Mouse (Mus musculus) heart, adult 11 months (tissue): ENCODE data around the gene Krtap2-4.
A peak's percentile ranks its signal among the peaks of the same experiment; 100 is the strongest.

Experiments
- DNase-seq: peaks from one replicate; pipeline ENCODE4 v3.0.0; 2022

Gene Krtap2-4

DNA sequence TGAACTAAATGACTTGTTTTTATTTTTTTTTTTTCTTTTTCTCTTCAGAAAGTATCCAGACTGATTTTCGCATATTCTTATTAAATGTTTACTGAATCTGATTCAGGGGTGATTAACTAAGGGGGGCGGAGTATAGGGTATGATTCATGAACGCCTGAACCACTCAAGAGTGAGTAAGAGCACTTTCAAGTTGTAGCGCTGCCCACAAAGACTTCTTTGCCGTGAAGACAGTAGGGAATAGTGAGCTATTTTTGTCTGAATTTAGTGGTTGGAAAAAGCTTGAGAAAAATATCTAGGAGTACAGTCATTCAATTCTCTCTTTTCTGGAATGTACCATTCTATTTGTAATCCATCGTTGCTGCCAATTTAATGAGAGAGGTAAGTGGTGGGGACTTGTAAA lies 33.1 kb downstream of the Krtap2-4 start:
- DNase-seq: peak; percentile 22

DNA sequence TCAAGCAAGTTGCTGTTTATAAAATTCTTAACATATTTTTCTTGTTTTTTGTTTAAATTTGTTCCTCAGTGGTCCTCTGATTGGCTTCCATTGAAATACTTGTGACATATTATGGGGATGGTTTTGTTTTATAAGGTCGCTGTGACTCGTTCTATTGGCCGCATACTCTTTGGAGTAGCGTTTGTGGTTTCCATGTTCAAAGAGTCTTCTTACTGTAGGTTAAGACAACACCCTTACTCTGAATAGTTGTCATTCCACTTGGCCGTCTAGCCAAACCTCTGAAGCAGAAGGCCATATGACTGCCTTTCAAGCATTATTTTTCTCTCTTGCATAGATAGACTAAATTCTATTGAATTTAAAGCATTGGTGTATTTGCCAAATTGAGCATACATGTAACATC lies 33.6 kb downstream of the Krtap2-4 start:
- peak; percentile 7 for DNase-seq

DNA sequence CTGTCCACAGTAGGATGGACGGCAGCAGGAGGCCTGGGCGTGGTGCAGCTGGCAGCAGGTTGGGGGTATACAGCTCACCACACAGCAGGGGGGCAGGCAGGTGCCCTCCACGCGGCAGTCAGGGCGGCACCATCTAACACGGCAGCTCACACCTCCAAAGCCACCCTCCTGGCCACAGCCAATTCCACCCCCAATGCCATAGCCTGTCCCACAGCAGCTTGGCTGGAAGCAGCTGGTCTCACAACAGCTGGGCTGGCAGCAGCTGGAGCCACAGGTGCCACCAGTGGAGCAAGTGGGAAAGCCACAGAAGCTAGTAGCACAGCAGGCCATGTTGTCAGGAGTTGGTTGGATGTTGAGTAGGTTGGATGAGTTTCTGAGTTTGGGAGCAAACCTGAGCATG lies 34.0 kb downstream of the Krtap2-4 start, which contains the start of gene Krtap1-5:
Gene Krtap1-5, minus strand, starts transcription at position 381 of the 400 bp plus-strand sequence.
- DNase-seq: peak; percentile 74

DNA sequence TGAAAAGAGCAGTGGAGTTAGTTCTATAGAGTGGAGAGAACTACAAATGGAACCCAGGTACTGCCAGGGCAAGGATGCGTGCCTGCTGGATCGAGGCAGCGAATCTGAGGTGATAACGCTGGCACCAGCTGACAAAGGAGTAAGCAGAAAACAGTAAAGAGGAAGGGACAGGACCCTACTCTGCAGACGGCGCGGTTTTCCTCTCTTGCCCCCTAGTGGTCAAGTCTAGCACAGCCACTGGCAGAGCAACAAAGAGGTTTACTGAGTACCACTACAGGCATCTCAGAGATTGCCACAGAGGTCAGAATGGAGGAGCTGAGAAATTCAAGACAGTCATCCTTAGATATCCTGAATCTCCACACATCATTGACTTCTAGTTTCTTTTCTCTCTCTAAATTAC lies 40.5 kb downstream of the Krtap2-4 start:
- no peak for DNase-seq

DNA sequence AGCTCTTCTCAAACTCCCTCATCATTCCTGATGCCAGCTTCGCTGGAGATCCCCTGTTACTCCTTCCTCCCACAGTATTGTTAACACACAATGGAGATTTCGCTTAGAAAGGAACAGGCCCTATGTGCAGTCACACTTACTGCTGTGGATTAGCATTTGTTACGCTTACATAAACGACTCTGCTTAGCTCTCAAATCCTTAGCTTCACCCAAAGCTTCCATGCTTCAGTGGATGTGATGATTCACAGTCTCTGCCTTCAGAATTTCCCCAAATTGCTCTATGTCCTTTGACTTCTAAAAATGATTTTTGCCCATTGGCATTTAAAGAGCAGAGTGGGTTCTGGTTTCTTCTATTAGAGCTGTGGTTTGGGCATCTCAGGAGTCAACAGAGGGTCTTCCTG lies 41.5 kb downstream of the Krtap2-4 start:
- DNase-seq: no peak

DNA sequence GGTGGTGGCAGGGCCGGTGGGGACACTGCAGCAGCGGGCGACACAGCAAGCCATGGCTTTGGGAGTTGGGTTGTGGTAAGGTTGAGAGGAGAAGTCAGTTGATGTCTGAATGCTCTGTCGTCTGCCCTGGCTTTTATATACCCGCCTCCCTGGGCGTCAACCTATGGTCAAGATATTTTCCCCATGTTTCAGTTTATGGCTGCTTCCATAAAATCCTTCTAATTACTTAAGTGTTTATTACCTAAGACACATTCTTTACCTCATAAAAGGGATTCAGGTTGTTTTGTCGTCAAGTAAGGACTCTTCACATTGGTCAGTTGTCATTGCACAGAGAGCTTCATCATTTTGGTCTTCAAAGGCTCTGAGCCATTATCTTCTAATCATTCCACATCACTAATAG lies 48.1 kb downstream of the Krtap2-4 start, which contains the start of gene Krtap3-1:
Gene Krtap3-1, minus strand, starts transcription at position 101 of the 400 bp plus-strand sequence.
- no peak for DNase-seq
